Mouse (Mus musculus): ENCODE measurements around the gene Elf2.
A peak's percentile ranks its signal among the peaks of the same experiment; 100 is the strongest.
"Not testable (repeated sequence)": the region's sequence is repeated elsewhere in the genome, so short reads cannot be mapped to it uniquely, and the experiment has no call there.

Gene Elf2

GRCm38 (mm10) chr3:51358660-51359557 lies 18.4 kb upstream of the Elf2 start:
- peak; percentile 33 for DNase-seq

- DNase-seq, result peak; percentile 36
Observed at GRCm38 (mm10) chr3:51358181-51358580, 17.7 kb upstream of the Elf2 start.

DNA sequence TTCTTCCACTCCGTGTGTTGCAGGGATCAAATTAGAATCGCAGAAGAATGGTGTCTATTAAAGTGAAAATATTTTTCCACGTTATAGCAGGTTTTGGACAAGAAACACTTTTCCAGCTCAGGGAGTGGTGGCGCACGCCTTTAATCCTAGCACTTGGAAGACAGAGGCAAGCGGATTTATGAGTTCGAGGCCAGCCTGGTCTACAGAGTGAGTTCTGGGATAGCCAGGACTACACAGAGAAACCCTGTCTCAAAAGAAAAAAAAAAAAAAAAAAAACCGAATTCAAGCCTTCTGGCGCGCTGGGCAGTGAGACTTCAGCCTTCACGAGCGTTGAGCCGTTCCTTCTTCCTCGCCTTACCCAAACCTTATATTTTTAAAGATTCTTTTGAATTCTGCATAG lies 17.2 kb upstream of the Elf2 start:
- no peak for DNase-seq

GRCm38 (mm10) chr3:51357078-51357477 lies 16.6 kb upstream of the Elf2 start:
- DNase-seq, result no peak

- not testable (repeated sequence) for DNase-seq
Observed at GRCm38 (mm10) chr3:51354956-51355355, 14.5 kb upstream of the Elf2 start.

GRCm38 (mm10) chr3:51354034-51354427 lies 13.6 kb upstream of the Elf2 start:
- DNase-seq, result no peak

DNA sequence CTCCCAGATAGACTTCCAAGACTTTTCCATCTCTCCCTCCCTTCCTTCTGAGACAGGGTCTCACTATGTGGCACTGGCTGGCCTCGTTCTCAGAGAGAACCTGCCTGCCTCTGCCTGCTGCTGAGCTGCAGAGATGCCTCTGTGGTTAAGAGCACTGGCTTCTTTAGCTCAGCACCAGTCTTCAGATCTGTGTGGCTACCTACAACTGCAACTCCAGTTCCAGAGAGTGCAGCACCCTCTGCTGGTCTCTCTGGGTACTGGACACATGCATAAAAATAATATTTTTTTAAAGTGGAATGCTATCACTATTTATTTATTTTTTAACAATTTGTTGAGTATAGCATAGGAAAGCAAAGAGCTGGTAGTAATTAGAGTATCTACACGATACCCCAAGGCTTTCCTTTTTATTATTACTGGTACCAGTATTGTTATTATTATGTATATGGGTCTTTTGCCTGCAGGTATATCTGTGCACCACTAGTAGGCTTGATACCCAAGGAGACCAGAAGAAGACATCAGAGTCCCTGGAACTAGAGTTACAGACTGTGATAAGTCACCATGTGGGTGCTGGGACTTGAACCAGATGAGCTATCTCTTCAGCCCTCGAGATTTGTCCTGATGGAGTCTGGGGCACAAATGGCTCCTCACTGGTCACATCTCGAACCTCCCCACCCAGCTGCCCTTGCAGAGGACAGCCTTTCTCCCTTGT lies 13.0 kb upstream of the Elf2 start:
- DNase-seq, result no peak

GRCm38 (mm10) chr3:51350806-51351205 lies 10.3 kb upstream of the Elf2 start:
- DNase-seq, result no peak

GRCm38 (mm10) chr3:51348646-51349238 lies 8.3 kb upstream of the Elf2 start:
- no peak for DNase-seq

DNA sequence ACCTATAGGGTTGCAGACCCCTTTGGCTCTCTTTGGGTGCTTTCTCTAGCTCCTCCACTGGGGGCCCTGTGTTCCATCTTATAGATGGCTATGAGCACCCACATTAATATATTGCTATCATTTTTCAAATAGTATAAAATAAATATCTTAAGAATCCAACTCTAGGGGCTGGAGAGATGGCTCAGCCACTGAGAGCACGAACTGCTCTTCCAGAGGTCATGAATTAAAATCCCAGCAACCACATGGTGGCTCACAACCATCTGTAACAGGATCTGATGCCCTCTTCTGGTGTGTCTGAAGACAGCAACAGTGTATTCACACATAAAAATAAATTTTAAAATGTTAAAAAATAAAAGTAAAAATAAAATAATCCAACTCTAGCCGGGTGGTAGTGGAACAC lies 4.6 kb upstream of the Elf2 start:
- DNase-seq, result not testable (repeated sequence)

DNA sequence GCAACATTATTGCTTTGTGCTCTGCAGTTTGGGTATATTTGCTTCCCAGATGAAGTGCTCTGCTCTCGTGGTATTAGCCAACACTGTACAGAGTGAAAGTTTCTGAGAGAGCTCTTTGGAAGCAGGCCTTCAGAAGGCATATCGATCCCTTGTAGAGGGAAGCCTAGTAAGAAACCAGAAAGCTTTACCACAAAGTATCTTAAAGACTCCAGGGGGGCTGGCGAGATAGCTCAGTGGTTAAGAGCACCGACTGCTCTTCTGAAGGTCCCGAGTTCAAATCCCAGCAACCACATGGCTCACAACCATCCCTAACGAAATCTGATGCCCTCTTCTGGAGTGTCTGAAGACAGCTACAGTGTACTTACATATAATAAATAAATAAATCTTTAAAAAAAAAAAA lies 3.7 kb upstream of the Elf2 start:
- DNase-seq, result not testable (repeated sequence)

DNA sequence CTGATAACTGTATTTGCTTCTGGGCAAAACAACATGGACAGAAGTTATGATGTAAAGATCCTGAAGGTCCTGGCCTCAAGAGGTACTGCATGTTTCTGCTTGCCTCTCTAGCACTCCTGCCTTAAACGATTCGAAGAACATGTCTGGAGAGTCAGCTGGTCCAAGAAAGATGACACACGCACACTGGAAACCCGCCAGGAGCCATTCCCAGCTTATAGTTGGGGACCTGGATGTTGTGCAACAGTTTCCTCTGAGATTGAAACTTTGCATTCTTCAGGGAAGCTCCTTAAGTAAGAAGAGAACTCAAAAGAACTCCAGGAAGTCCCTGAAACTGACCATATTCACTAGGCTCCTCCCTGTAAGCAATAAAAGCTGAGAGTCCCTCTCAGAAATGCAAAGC lies 2.8 kb upstream of the Elf2 start:
- DNase-seq, result no peak

GRCm38 (mm10) chr3:51342152-51342551 lies 1.7 kb upstream of the Elf2 start:
- DNase-seq, result no peak

DNA sequence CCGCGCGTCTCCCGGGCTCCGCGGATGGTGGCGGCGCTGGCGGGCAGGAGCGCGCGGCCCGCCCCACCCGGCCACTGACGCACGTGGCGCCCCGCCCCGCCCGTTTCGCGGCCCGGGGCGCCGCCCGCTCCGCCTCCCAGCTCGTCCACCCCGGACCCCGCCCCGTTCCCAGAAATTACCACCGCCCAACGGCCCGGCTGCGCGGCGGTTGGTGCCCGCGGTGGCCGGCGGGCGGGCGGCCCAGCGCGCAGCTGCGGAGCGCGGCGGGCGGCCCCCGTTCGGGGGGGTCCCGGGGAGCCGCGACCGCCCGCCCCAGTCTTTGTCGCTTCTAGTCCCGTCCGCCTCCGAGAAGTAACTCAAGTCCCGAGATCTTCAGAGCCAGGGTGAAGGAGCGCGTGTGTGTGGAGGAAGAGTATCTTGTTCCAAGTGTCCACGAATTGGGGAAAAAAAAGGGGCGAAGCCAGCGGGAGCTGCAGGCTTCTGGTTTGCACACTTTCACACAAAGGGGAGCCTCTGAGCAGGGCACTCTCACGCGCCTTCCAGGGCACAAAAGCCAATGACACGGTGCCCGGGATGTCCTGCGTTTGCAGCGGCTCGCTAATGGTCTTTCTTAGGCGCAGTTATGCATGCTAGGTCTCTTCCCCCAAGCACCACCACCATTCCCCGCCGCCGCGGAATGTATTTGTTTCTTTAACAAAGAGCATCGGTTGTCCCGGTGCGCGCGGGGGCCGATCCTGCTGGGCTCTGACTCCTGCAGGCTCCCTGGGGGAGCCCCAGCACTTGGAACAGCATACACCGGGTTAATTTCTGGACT lies 1.0 kb upstream of the Elf2 start:
- DNase-seq, result peak; percentile 80

DNA sequence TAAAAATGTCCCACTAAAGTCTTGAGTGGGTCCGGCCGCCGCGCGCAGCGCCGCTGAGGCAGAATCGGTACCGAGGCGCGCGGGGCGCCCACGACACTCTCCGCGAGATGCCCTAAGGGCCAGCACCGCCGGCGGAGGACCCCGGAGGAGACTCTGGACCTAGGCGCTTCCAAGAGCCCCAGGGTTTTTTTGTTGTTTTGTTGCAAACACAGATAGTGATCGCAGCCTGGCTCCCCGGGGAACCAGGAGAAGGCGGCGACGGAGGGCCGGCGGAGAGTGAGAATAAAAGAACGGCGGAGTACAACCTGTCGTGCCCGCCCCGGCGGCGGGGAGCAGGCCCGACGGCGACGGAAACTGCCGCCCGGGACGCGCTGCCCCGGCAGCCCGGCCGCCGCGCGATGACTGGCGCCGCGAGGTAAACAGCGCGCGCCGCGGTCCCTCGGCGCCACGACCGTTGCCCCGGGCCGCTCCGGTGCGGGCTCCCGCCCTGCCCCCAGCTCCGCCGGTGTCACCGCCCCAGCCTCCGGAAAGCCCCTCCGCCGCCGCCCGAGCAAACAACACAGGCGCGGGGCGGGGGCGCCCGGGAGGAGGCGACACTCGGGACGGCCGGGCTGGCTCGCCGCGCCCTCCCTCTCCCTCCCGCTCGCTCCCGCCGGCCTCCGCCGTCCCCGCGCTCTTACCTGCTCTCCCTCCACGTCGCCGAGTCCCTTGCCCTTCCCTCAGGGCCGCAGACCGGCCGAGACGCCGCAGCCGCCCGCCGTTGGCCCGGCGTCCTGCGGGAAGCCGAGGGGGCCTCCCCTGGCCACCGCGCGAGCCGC lies 520 bp downstream of the Elf2 start:
- DNase-seq, result peak; percentile 58

DNA sequence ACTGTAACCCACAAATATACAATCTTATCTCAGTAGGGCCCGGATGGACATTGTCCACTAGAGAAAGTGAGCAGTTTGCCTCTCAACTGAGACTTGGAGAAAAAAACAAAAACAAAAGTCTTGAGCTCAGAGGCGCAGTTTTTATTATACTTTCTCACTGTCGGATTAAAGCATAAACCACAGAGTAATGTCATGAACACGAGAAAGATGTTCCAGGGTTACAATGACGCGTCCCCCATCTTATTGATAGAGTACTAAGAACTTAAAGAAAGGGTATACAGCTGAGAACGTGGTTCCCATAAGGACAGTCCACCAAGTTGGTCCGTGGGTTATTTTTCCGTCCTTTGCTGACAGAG lies 1.1 kb downstream of the Elf2 start:
- no peak for DNase-seq

- no peak for DNase-seq
Observed at GRCm38 (mm10) chr3:51335378-51335777, 5.1 kb downstream of the Elf2 start.

DNA sequence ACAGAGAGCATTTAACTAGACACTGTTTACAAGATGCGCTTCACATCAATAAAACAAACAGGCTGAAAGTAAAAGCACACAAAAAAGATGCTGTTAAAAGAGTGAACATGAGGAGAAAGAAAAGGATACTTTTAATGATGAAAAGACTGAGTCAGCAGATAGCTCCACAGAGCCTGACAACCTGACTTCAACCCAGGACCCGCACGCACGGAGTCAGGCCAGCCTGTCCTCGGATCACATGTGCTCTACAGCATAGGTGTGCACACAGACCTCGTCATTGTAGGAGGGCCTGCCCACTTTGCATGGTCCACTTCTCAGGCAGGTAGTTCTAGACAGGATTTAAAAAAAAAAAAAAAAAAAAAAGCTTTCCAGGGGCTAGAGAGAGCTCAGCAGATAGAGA lies 6.5 kb downstream of the Elf2 start:
- DNase-seq, result no peak

- DNase-seq, result peak; percentile 49
Observed at GRCm38 (mm10) chr3:51333234-51333889, 7.1 kb downstream of the Elf2 start.

- DNase-seq, result no peak
Observed at GRCm38 (mm10) chr3:51330086-51330485, 10.4 kb downstream of the Elf2 start.

GRCm38 (mm10) chr3:51328546-51328945 lies 11.9 kb downstream of the Elf2 start:
- DNase-seq, result peak; percentile 21

DNA sequence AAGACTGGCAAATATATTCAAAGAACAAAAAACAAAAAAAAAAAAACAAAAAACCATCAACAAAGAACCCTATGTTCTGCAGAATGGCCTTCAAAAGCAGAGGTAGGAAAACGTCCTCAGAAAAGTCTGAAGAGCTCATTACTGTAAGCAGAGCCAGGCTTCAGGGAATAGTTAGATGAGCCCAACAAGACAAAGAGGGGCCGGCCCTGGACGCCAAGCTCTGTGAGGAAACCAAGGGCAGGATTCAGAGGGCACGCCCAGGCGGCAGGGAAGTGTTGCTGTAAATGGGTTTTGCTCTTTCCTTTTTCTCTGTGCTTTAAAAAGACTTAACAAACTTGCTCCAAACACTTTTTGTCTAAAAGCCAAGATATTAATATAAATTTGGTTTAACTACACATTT lies 12.6 kb downstream of the Elf2 start:
- no peak for DNase-seq

All from kidney, adult 11 months (tissue).